Mouse (Mus musculus) forebrain, postnatal 0 days (tissue): ENCODE data around the gene Farsa. TPM values are rescaled to one million over a fixed set of nuclear protein-coding genes. Genes with fewer than 3 reads are reported as not detected.

Experiments
- ATAC-seq: fragments of 200-750 bp; cut with Nextera tagmentation; 2 replicates; pipeline ENCODE4 v1.8.0; 2017; ENCODE audit warnings: mild to moderate bottlenecking, moderate library complexity
- DNase-seq: peaks from one replicate; pipeline ENCODE4 v3.0.0-alpha.2; 2015
- H3K27ac ChIP-seq: fragments of 300-500 bp; sonication (generic); 2 replicates; pipeline ENCODE4 v1.5.1; 2014; ENCODE audit warnings: low read depth, mild to moderate bottlenecking, antibody characterized with exemption, low read length, moderate library complexity, mixed read lengths
- H3K27me3 ChIP-seq: fragments of 300-500 bp; sonication (generic); 2 replicates; pipeline ENCODE4 v1.6.1; 2014; ENCODE audit warnings: mild to moderate bottlenecking, low read length, mixed read lengths; ENCODE audit not compliant: insufficient read depth
- H3K36me3 ChIP-seq: fragments of 300-500 bp; sonication (generic); 2 replicates; pipeline ENCODE4 v1.6.1; 2014; ENCODE audit warnings: mild to moderate bottlenecking, moderate library complexity; ENCODE audit not compliant: insufficient read depth
- H3K4me1 ChIP-seq: fragments of 300-500 bp; sonication (generic); 2 replicates; pipeline ENCODE4 v1.6.1; 2014; ENCODE audit warnings: antibody characterized with exemption; ENCODE audit not compliant: insufficient read depth
- H3K4me2 ChIP-seq: fragments of 300-500 bp; sonication (generic); 2 replicates; pipeline ENCODE4 v1.6.1; 2014; ENCODE audit warnings: low read depth, mild to moderate bottlenecking, moderate library complexity
- H3K4me3 ChIP-seq: fragments of 300-500 bp; sonication (generic); 2 replicates; pipeline ENCODE4 v1.5.1; 2014; ENCODE audit warnings: low read depth, low read length, mixed read lengths
- H3K9ac ChIP-seq: fragments of 300-500 bp; sonication (generic); 2 replicates; pipeline ENCODE4 v1.6.1; 2014; ENCODE audit warnings: mild to moderate bottlenecking
- H3K9me3 ChIP-seq: fragments of 300-500 bp; sonication (generic); 2 replicates; pipeline ENCODE4 v1.6.1; 2016; ENCODE audit warnings: low read length
- CTCF ChIP-seq: sonication (generic); IDR thresholded peaks from 2 replicates; pipeline ENCODE4 v1.5.1; 2016; ENCODE audit warnings: antibody characterized with exemption, control low read depth, low read depth
- WGBS: fragments of 180-500 bp; shearing (Covaris S2); extraction: QIAGEN DNeasy Blood & Tissue Kit; methylation state at CpG from one replicate; pipeline ENCODE4 v1.1.7; 2014; 5-methylcytosine and 5-hydroxymethylcytosine counted together
- polyA plus RNA-seq: library from polyadenylated mRNA; unstranded; fragments of >200 nt; fragmentation: Nextera tagmentation; extraction: Ambion mirVana; gene quantifications from 2 replicates; pipeline ENCODE4 v1.2.1, GENCODE M21; 2015
- total RNA-seq: library from RNA; depleted of rRNA; stranded (reverse); fragments of >200 nt; gene quantifications from 2 replicates; pipeline ENCODE4 v1.2.3, GENCODE M21; 2014; rRNA removed

The Farsa gene
- total RNA-seq: 77.1 and 91.2 TPM in 2 replicates
- polyA plus RNA-seq: 100 and 103 TPM in 2 replicates

- TF ChIP-seq CTCF: no peak
- H3K9me3 ChIP-seq: no peaks in the 10 kb centered on the region
- H3K27ac ChIP-seq: peak within 1 kb of the TSS; percentile 79
- peak within 1 kb of the TSS; percentile 78 for H3K4me3 ChIP-seq
- peak within 1 kb of the TSS; percentile 70 for H3K4me2 ChIP-seq
- H3K4me1 ChIP-seq: peaks cover 6% of the 10 kb centered on the region; the same call in 1 of the 2 replicates
- DNase-seq: peak; percentile 95
- H3K36me3 ChIP-seq: peaks cover 26% of the 10 kb centered on the region
- H3K9ac ChIP-seq: peak within 1 kb of the TSS; percentile 76
- H3K27me3 ChIP-seq: no peaks in the 10 kb centered on the region
- peak; percentile 97 for ATAC-seq
- WGBS: under 1% methylated on average over 39 of the region's 39 CpGs
Measured at GRCm38 (mm10) chr8:84856864-84857441, at the start of gene Farsa. Gene Farsa, plus strand, starts transcription at chr8:84856989.

GRCm38 (mm10) chr8:84809109-84809940 lies 47.5 kb upstream of the Farsa start:
- Histone ChIP-seq H3K4me3 (no peak overlapping the region), H3K4me2 (no peak overlapping the region), H3K36me3 (no peaks in the 10 kb centered on the region), H3K9me3 (no peaks in the 10 kb centered on the region), H3K27ac (no peak overlapping the region), H3K9ac (no peak overlapping the region), H3K27me3 (no peaks in the 10 kb centered on the region), H3K4me1 (peaks cover 5% of the 10 kb centered on the region)
- TF ChIP-seq CTCF: no peak
- ATAC-seq (no peak), DNase-seq (no peak)
- WGBS: 41% methylated on average over 12 of the region's 12 CpGs

GRCm38 (mm10) chr8:84809941-84810280 lies 46.9 kb upstream of the Farsa start:
- no peaks in the 10 kb centered on the region for H3K9me3 ChIP-seq
- DNase-seq (no peak), ATAC-seq (no peak)
- no peak overlapping the region for H3K9ac ChIP-seq
- no peaks in the 10 kb centered on the region for H3K36me3 ChIP-seq
- no peak overlapping the region for H3K27ac ChIP-seq
- H3K4me1 ChIP-seq: peaks cover 9% of the 10 kb centered on the region
- no peak for TF ChIP-seq CTCF
- no peaks in the 10 kb centered on the region for H3K27me3 ChIP-seq
- no peak overlapping the region for H3K4me3 ChIP-seq
- 65% methylated on average over 5 of the region's 5 CpGs for WGBS
- H3K4me2 ChIP-seq: no peak overlapping the region

- Histone ChIP-seq H3K4me1 (peaks cover 14% of the 10 kb centered on the region), H3K36me3 (no peaks in the 10 kb centered on the region), H3K4me3 (peak overlapping the region; percentile 33), H3K9me3 (no peaks in the 10 kb centered on the region), H3K27ac (peak overlapping the region; percentile 79), H3K27me3 (no peaks in the 10 kb centered on the region), H3K9ac (peak overlapping the region; percentile 47), H3K4me2 (peak overlapping the region; percentile 51)
- peak; percentile 85 for TF ChIP-seq CTCF
- ATAC-seq (peak; percentile 79), DNase-seq (peak; percentile 96)
- WGBS: under 1% methylated on average over 32 of the region's 32 CpGs
Measured at GRCm38 (mm10) chr8:84810896-84811295, 45.9 kb upstream of the Farsa start.

- no peaks in the 10 kb centered on the region for H3K27me3 ChIP-seq
- H3K27ac ChIP-seq: peak overlapping the region; percentile 79
- TF ChIP-seq CTCF: no peak
- peaks cover 14% of the 10 kb centered on the region for H3K4me1 ChIP-seq
- ATAC-seq (no peak), DNase-seq (no peak)
- H3K4me2 ChIP-seq: peak overlapping the region; percentile 51
- WGBS: 12% methylated on average over 10 of the region's 10 CpGs
- peak overlapping the region; percentile 47 for H3K9ac ChIP-seq
- peak overlapping the region; percentile 33 for H3K4me3 ChIP-seq
- no peaks in the 10 kb centered on the region for H3K36me3 ChIP-seq
- no peaks in the 10 kb centered on the region for H3K9me3 ChIP-seq
Measured at GRCm38 (mm10) chr8:84811303-84811702, 45.5 kb upstream of the Farsa start.

- ATAC-seq: peak; percentile 44; the same call in 1 of the 2 replicates
- peaks cover 14% of the 10 kb centered on the region for H3K4me1 ChIP-seq
- WGBS: 0% methylated on average over 5 of the region's 5 CpGs
Measured at GRCm38 (mm10) chr8:84813059-84813458, 43.7 kb upstream of the Farsa start.

GRCm38 (mm10) chr8:84813830-84814229 lies 43.0 kb upstream of the Farsa start:
- Histone ChIP-seq H3K4me2 (no peak overlapping the region), H3K4me1 (peaks cover 14% of the 10 kb centered on the region), H3K4me3 (no peak overlapping the region), H3K36me3 (no peaks in the 10 kb centered on the region), H3K27me3 (no peaks in the 10 kb centered on the region), H3K9ac (peak overlapping the region; percentile 10; the same call in 1 of the 2 replicates), H3K9me3 (no peaks in the 10 kb centered on the region), H3K27ac (peak overlapping the region; percentile 87)
- DNase-seq (no peak), ATAC-seq (0 out of 2 replicates have a peak, but pooled peaks have one; percentile 3)
- no peak for TF ChIP-seq CTCF
- WGBS: 67% methylated on average over 3 of the region's 3 CpGs

More at GRCm38 (mm10) chr8:84813059-84813458, 43.7 kb upstream of the Farsa start:
- Histone ChIP-seq H3K9me3 (no peaks in the 10 kb centered on the region), H3K9ac (peak overlapping the region; percentile 10; the same call in 1 of the 2 replicates), H3K27me3 (no peaks in the 10 kb centered on the region), H3K27ac (peak overlapping the region; percentile 87), H3K4me3 (no peak overlapping the region), H3K36me3 (no peaks in the 10 kb centered on the region), H3K4me2 (no peak overlapping the region)
- peak; percentile 93 for TF ChIP-seq CTCF
- peak; percentile 93 for DNase-seq
